Mouse (Mus musculus) mesoderm, embryonic 11.5 days (tissue): ENCODE measurements at regions not wholly inside any gene's neighbourhood (a gene's known extent, or its start where the extent isn't known, plus 50 kb on each side); places are given as distances from the start of the nearest gene placed in this dataset.

Experiments used
- DNase-seq: peaks from one replicate; pipeline ENCODE4 v3.0.0-alpha.2; 2012; ENCODE audit warnings: low read depth, low spot score

- DNase-seq = peak; percentile 66
Observed at GRCm38 (mm10) chr2:106083801-106084800, 80.8 kb upstream of the Dnajc24 start.

- no peak for DNase-seq
Observed at GRCm38 (mm10) chr2:106083001-106083400, 79.7 kb upstream of the Dnajc24 start.

GRCm38 (mm10) chr2:106081951-106082350 is 78.6 kb upstream of the Dnajc24 start:
- DNase-seq = peak; percentile 83

DNA sequence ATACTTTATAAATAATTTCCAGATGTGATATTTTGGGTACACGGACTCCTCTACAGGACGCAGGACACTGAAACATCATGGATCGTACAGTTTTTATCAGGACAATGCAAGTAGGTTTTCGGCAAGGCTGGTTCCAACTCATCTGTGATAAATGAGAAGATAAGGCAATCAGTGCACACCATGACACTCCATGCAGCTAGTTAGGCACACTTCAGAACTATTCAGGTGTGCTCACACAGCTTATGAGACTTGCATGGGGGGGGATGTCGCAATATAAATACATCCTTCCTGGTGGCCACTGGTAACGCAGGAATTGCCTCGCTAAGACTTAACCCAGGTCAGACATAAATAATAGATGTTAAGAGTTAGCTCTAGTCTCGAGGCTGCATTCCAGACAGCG is 77.3 kb upstream of the Dnajc24 start:
- DNase-seq = no peak

- no peak for DNase-seq
Observed at GRCm38 (mm10) chr2:106078591-106078990, 75.2 kb upstream of the Dnajc24 start.

GRCm38 (mm10) chr2:106074441-106074840 is 71.1 kb upstream of the Dnajc24 start:
- peak; percentile 32 for DNase-seq

- DNase-seq = no peak
Observed at GRCm38 (mm10) chr2:106064316-106064715, 61.0 kb upstream of the Dnajc24 start.
